Mouse (Mus musculus) E14TG2a.4 (cell line): ENCODE measurements around the gene Gdap1l1.

Experiments used
- H3K27me3 ChIP-seq: 2 replicates; pipeline ENCODE4 v1.6.1; 2014; ENCODE audit warnings: low read length, control low read depth; ENCODE audit not compliant: insufficient read depth
- H3K36me3 ChIP-seq: 2 replicates; pipeline ENCODE4 v1.6.1; 2014; ENCODE audit warnings: low read length, control low read depth; ENCODE audit not compliant: insufficient read depth
- H3K4me1 ChIP-seq: replicated peaks from 2 replicates; pipeline ENCODE4 v1.6.1; 2014; ENCODE audit warnings: low read depth, low read length, control low read depth
- H3K4me3 ChIP-seq: replicated peaks from 2 replicates; pipeline ENCODE4 v1.5.1; 2014; ENCODE audit warnings: mild to moderate bottlenecking, low read length
- H3K9me3 ChIP-seq: 2 replicates; pipeline ENCODE4 v1.6.1; 2014; ENCODE audit warnings: low read length, control low read depth
- CTCF ChIP-seq: conservative IDR thresholded peaks from 2 replicates; pipeline ENCODE4 v1.5.1; 2014; ENCODE audit warnings: low read length
- NANOG ChIP-seq: IDR thresholded peaks from 2 replicates; pipeline ENCODE4 v1.6.1; 2014; ENCODE audit warnings: borderline replicate concordance, low read length, mixed read lengths
- POU5F1 ChIP-seq: IDR thresholded peaks from 2 replicates; pipeline ENCODE4 v1.6.1; 2014; ENCODE audit warnings: low read length, borderline replicate concordance

Gene Gdap1l1

GRCm38 (mm10) chr2:163463998-163464397 lies 25.7 kb downstream of the Gdap1l1 start:
- H3K27me3 ChIP-seq, result no peaks in the 10 kb centered on the region
- no peak for TF ChIP-seq NANOG
- no peak for TF ChIP-seq POU5F1
- no peak for TF ChIP-seq CTCF

GRCm38 (mm10) chr2:163464562-163464961 lies 26.3 kb downstream of the Gdap1l1 start:
- Histone ChIP-seq H3K36me3 (peaks cover 57% of the 10 kb centered on the region), H3K4me1 (peaks cover 89% of the 10 kb centered on the region), H3K27me3 (no peaks in the 10 kb centered on the region), H3K9me3 (peaks cover 21% of the 10 kb centered on the region), H3K4me3 (peak overlapping the region; percentile 48)
- TF ChIP-seq POU5F1 (no peak), CTCF (no peak), NANOG (no peak)

More at GRCm38 (mm10) chr2:163463998-163464397, 25.7 kb downstream of the Gdap1l1 start:
- Histone ChIP-seq H3K4me1 (peaks cover 88% of the 10 kb centered on the region), H3K36me3 (peaks cover 52% of the 10 kb centered on the region), H3K4me3 (peak overlapping the region; percentile 48), H3K9me3 (peaks cover 21% of the 10 kb centered on the region)

- no peaks in the 10 kb centered on the region for H3K27me3 ChIP-seq
- no peaks in the 10 kb centered on the region for H3K9me3 ChIP-seq
- peak overlapping the region; percentile 24; the same call in 1 of the 2 replicates for H3K4me3 ChIP-seq
- H3K4me1 ChIP-seq, result peaks cover 97% of the 10 kb centered on the region
- peaks cover 55% of the 10 kb centered on the region for H3K36me3 ChIP-seq
- TF ChIP-seq NANOG, result no peak
Observed at GRCm38 (mm10) chr2:163466771-163467170, 28.5 kb downstream of the Gdap1l1 start.

- H3K4me1 ChIP-seq, result peaks cover 90% of the 10 kb centered on the region
- no peaks in the 10 kb centered on the region for H3K27me3 ChIP-seq
- H3K9me3 ChIP-seq, result no peaks in the 10 kb centered on the region
- peaks cover 54% of the 10 kb centered on the region for H3K36me3 ChIP-seq
- H3K4me3 ChIP-seq, result no peak overlapping the region
- TF ChIP-seq NANOG (no peak), POU5F1 (no peak), CTCF (no peak)
Observed at GRCm38 (mm10) chr2:163467585-163467984, 29.3 kb downstream of the Gdap1l1 start.

GRCm38 (mm10) chr2:163468866-163469265 lies 30.6 kb downstream of the Gdap1l1 start:
- Histone ChIP-seq H3K4me1 (peaks cover 88% of the 10 kb centered on the region), H3K36me3 (peaks cover 54% of the 10 kb centered on the region), H3K27me3 (no peaks in the 10 kb centered on the region), H3K4me3 (no peak overlapping the region; the same call in 1 of the 2 replicates), H3K9me3 (no peaks in the 10 kb centered on the region)
- TF ChIP-seq POU5F1 (no peak), CTCF (no peak), NANOG (no peak)

GRCm38 (mm10) chr2:163469711-163470110 lies 31.4 kb downstream of the Gdap1l1 start:
- H3K4me3 ChIP-seq, result 0 out of 2 replicates have a peak overlapping the region, but pooled peaks have one; percentile 17
- peaks cover 54% of the 10 kb centered on the region for H3K36me3 ChIP-seq
- no peaks in the 10 kb centered on the region for H3K9me3 ChIP-seq
- TF ChIP-seq POU5F1, result no peak
- TF ChIP-seq NANOG, result no peak
- no peak for TF ChIP-seq CTCF
- peaks cover 80% of the 10 kb centered on the region for H3K4me1 ChIP-seq
- no peaks in the 10 kb centered on the region for H3K27me3 ChIP-seq

- peak overlapping the region; percentile 98 for H3K4me3 ChIP-seq
- H3K4me1 ChIP-seq, result peaks cover 65% of the 10 kb centered on the region
- no peaks in the 10 kb centered on the region for H3K9me3 ChIP-seq
- peaks cover 44% of the 10 kb centered on the region for H3K36me3 ChIP-seq
- no peaks in the 10 kb centered on the region for H3K27me3 ChIP-seq
- TF ChIP-seq CTCF, result no peak
- TF ChIP-seq POU5F1, result no peak
- no peak for TF ChIP-seq NANOG
Observed at GRCm38 (mm10) chr2:163471136-163471535, 32.9 kb downstream of the Gdap1l1 start.

GRCm38 (mm10) chr2:163471710-163472465 lies 33.6 kb downstream of the Gdap1l1 start:
- no peaks in the 10 kb centered on the region for H3K9me3 ChIP-seq
- peaks cover 37% of the 10 kb centered on the region for H3K36me3 ChIP-seq
- H3K4me3 ChIP-seq, result peak overlapping the region; percentile 98
- TF ChIP-seq CTCF, result no peak
- H3K27me3 ChIP-seq, result no peaks in the 10 kb centered on the region
- H3K4me1 ChIP-seq, result peaks cover 58% of the 10 kb centered on the region

- Histone ChIP-seq H3K9me3 (no peaks in the 10 kb centered on the region), H3K27me3 (no peaks in the 10 kb centered on the region), H3K36me3 (peaks cover 33% of the 10 kb centered on the region), H3K4me1 (peaks cover 52% of the 10 kb centered on the region), H3K4me3 (peak within 1 kb of the TSS; percentile 98)
- TF ChIP-seq POU5F1 (no peak), CTCF (peak; percentile 98)
Observed at GRCm38 (mm10) chr2:163472466-163472851, 34.2 kb downstream of the Gdap1l1 start, which contains the start of gene Fitm2. Fitm2 (minus strand) TSS chr2:163472629.
